Mouse (Mus musculus) retina, adult 2 months (tissue): ENCODE results near the gene Efcab5.

ENCODE experiments used
- DNase-seq: peaks from one replicate; pipeline ENCODE4 v3.0.0-alpha.2; 2012; ENCODE audit warnings: low read depth, low spot score

Efcab5 gene

DNA sequence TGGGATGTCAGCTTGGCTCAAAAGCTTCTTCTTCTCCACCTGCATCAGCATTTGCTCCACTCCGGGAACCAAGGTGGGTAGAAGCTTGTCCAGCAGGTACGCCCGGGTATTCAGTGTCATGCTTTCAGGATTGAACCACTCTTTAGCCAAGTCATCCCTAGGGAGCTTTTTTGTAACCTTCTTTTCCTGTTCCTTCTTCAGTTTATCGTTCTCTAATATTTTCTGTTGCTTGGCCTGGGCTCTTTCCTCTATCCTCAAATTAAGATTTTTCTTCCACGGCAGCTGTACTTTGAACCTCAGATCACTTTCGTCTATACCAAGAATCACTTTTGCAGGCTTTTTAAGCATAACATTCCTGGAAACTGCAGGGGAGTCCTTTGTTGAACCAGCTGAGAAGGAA, at the start of gene Efcab5:
Efcab5 (minus strand) TSS at position 101 of the 400 bp plus-strand sequence.
- no peak for DNase-seq

DNA sequence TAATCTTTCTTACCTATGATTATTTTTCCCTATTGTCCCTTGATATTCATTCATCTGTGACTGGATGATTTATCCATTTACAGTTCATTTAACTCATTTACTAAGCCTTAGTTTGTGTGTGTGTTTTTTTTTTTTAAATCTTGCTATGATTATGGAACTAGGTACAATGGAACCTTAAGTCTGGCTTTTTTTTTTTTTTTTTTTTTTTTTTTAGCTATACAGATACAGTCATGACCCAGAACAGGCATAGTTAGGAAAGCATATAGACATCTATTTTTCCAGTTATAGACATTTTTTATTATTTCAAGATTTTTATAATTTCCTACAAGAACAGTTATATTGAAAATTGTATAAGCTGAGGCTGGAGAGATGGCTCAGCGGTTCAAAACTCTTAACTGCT, 46.5 kb upstream of the Efcab5 start:
- no peak for DNase-seq

- no peak for DNase-seq
Observed at GRCm38 (mm10) chr11:77231514-77231913, 42.7 kb upstream of the Efcab5 start.

- no peak for DNase-seq
Observed at GRCm38 (mm10) chr11:77230765-77231164, 42.0 kb upstream of the Efcab5 start.

- no peak for DNase-seq
Observed at GRCm38 (mm10) chr11:77216761-77217130, 28.0 kb upstream of the Efcab5 start.

DNA sequence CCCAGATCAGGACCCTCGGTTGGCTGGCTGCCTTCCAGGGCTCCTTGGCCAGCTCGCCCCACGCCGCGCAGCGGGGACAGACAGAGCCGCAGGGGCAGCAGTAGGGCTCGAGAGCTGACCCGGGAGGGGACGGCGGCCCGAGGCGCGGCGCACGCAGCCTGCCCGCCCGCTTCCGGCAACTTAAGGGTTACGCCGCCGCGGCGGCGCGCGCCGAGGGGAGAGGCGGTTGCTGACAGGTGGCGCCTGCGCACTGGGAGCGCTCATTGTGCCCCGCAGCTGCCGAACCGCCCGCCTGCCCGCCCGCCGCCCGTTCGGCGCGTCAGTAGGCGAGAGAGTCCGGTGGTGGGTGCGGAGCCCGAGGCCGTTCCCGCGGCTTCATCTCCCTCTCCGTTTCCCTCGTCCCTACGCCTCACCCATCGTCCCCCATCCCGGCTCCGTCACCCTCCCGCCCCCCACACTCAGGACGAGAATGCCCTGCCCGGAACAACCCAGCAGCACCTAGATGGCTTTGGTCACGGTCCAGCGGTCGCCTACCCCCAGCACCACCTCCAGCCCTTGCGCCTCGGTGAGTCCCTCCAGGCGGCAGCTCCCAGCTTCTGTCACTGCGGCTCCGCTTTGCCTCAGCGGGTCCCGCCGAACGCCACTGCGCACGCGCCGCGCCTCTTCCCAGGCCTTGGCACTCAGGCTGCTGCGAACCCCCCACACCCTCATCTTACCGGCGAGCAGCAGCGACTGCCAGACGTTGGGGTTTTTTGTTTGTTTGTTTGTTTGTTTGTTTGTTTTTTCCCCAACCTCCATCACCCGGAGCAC, 27.4 kb upstream of the Efcab5 start, which contains the start of gene Ssh2:
Ssh2 (plus strand) TSS at position 337 of the 810 bp plus-strand sequence.
- DNase-seq, result peak; percentile 67

- no peak for DNase-seq
Observed at GRCm38 (mm10) chr11:77215483-77215882, 26.7 kb upstream of the Efcab5 start.

DNA sequence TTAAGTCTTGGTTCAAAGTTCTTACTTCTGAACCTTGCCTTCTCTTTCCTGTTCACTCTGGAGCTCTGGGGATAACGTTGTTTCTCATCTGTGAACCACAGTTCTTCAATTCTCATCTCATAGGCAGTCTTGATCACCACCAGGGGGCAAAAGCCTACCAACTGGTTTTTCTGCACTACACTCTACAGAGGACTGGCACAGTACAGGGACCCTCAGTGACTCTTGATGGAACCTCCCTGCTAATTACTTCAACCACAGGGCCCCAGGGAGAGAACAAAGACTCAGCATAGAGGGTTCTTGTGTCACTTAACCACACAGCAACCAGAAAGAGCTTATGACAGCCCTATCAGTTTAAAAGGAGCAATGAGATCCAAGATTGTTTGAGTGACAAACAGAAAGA, 26.0 kb upstream of the Efcab5 start:
- peak; percentile 46 for DNase-seq

DNA sequence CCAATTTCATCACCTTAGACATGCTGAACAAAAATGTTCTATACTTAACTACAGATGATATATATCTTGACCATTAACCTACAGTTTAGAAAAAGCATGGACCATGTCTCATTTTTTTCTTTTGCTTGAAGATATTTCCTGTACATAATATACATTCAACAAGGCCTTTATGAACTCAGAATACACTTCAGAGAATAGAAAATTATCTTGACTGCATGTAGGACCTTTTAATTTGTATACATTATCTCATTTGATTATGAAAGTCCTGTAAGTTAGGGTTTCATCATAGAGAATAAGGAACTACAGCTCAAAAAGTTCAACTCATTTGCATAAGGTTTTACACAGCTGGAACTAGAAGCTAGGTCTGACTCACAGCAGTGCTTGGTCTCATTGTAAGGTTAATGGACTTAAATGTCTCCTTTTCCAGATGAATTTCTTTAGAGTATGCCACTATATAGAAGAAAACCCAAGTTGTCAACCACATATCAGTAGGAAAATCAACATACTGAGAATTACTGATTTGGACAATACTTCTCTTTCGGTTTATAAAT, 25.4 kb upstream of the Efcab5 start:
- DNase-seq, result no peak

GRCm38 (mm10) chr11:77200703-77201102, 11.9 kb upstream of the Efcab5 start:
- DNase-seq, result no peak

DNA sequence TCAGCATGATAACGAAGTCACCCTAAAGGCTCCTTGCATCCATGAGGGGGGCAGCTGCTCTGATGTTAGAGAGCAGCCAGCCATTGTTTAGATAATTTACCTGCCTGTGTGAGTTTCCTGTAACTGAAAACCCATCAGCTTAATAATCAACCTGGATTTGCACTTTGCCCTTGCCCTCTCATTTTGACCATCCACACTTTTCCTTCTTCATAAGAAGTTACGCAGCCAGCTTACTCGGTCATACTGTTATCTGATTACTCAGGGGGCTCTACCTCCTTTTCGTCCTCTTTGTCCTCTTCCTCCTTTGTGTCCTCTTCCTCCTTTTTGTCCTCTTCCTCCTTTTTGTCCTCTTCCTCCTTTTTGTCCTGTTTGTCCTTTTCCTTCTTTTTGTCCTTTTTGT, 10.9 kb upstream of the Efcab5 start:
- DNase-seq, result no peak

- no peak for DNase-seq
Observed at GRCm38 (mm10) chr11:77196181-77197143, 7.7 kb upstream of the Efcab5 start.

GRCm38 (mm10) chr11:77195360-77196109, 6.8 kb upstream of the Efcab5 start:
- no peak for DNase-seq

DNA sequence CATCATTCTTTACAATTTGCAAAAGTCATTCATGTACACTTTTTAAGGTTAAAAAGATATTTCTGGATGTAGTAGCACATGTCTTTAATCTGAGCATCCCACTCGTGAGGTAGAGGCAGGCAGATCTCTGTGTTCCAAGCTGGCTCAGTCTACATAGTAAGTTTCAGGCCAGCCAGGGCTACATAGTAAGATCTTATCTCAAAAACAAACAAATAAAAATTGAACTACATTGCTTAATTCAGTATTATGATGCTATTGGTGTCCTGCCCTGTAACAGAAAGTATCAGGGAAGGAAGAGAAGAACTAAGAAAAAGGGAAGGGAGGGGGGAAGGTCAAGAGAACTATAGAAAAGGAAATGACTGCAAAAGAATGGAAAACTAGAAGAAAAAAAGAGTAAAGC, 6.0 kb upstream of the Efcab5 start:
- DNase-seq, result no peak

DNA sequence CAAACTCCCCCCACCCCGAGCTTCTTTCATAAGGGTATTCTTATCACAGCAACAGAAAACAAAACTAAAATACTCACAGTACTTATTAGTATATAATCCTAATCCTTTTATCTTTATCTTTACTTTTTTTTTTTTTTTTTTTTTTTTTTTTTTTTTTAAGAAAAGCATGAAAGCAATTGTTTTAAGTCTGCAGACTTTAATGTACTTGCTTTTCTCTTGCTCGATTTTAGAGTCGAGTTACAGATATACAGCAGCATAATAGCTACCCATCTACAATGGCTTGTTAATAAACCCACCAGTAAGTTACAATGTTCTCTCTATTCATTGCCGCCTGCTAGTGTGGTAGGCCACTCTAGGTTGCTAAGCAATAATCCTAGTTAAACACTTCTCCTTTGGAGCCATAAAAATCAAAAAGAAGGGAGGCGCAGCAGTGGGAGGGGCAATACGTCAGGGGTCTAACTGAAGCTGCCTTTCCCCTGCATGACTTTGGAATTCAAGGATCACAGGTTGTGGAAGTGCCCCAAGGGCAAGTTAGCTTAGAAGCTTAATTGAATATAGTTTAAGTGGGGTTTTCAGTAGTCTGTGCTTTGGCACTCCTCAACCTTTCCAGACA, 5.3 kb upstream of the Efcab5 start:
- DNase-seq, result no peak

- DNase-seq, result no peak
Observed at GRCm38 (mm10) chr11:77193410-77193809, 4.6 kb upstream of the Efcab5 start.

DNA sequence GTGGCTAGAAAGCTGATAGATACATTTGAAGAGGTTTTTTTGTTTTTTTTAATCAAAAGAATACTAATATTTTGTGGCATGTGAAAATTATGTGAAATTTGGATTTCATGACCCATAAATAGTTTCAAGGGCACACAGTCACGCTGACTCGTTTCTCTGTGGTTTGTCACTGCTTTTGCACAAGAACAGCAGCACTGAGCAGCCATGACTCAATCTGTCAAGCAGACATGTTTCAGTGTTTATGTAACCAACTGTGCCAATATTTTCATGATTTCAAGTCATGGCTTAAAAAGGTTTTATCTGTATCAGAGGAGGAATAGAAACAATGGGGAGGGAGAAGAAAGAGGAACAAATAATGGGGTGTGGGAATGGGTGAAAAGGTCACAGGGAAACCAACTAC, 3.8 kb downstream of the Efcab5 start:
- no peak for DNase-seq

DNA sequence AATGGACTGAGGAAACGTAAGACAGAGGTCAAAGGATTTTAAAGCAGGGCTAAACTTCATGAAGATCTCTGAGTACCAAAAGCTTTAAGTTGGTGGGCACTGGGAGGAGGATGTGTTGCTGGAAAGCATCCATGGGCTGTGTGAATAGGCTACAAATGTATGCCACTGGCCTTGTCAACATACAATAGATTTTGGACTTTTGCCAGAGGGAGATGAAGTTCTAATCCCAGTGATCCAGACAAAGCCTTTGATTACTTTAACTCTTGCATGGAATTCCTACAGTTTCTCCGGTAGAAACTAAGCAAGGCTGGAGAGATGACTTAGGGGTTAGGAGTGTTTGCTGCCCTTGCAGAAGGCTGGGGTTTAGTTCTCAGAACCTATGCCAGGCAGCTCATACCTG, 6.2 kb downstream of the Efcab5 start:
- no peak for DNase-seq

- DNase-seq, result no peak
Observed at GRCm38 (mm10) chr11:77182041-77182440, 6.7 kb downstream of the Efcab5 start.

DNA sequence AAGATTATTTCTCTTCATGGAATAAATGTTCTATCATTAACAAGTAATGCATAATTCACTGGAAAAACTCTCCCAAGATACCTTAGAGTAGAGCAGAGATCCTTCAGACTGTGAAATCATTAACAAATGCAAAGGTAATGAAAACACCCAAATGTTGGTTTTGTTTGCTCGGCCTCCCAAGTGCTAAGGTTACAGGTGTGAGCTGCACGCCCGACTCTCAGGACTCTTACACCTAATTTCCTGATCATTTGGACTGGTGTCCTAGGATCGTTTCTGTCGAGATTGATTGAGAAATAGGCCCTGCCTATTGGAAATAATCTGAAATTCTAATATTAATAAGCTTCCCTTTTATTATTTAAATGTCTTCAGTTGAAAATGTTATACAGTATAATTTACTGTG, 7.2 kb downstream of the Efcab5 start:
- DNase-seq, result no peak

GRCm38 (mm10) chr11:77180886-77181285, 7.9 kb downstream of the Efcab5 start:
- no peak for DNase-seq
